In the genomic region with DNA sequence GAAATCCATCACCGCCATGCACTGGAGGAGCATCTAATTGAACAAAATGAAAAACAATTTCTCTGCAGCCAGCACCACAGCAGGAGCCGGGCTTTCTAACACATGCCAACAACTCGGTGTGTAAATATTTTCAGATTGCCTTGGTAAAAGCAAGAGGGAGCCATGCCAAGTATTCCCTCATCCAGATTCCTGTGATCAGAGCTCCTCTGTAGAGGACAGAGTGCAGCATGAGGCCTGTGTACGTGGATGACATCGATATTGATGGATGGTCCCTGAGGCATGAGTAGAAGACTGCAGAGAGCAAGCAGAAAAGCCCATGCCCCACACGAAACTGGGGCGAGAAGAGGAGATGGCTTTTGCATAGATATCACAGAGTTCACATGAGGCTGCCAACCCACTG, we compare ENCODE assay signal across 11 mouse cellular contexts.
DNase-seq lines count a peak whose midpoint lies in the region; ATAC-seq and TF ChIP-seq lines count a peak whose summit lies in the region.
"Had no signal": no experiment of that assay in that cellular context is flagged by ENCODE, and none has a peak within 500 bp of the region (broad histone marks: within the 10 kb centered on the region; RNA-seq: fewer than 3 reads in every experiment).

No protein-coding gene starts in this region.

- no peak overlapping the region for H3K27ac ChIP-seq in hindbrain, embryonic 14.5 days
- no peak overlapping the region for H3K27ac ChIP-seq in hindbrain, embryonic 10.5 days
- no peak overlapping the region for H3K27ac ChIP-seq in cerebellum, adult 2 months (ENCODE audit: insufficient read depth, low read length)
- H3K27ac ChIP-seq in layer of hippocampus, adult 2 months, result no peak overlapping the region
- H3K27ac ChIP-seq: embryonic facial prominence, embryonic 12.5 days; macrophage had no signal

- no peak for TF ChIP-seq POLR2A in cerebellum, adult 2 months (IDR thresholded peaks at IDR 0.05; ENCODE audit: borderline replicate concordance, insufficient read depth, low read length)

- WGBS in hindbrain, embryonic 14.5 days, result 57% methylated on average over 7 of the region's 7 CpGs
- 75% methylated on average over 7 of the region's 7 CpGs for WGBS in hindbrain, embryonic 10.5 days
- 6% methylated on average over 7 of the region's 7 CpGs for WGBS in cerebellum, adult 2 months

- H3K4me3 ChIP-seq in hindbrain, embryonic 14.5 days (replicated peaks; ENCODE audit: low read length), result no peak overlapping the region
- H3K4me3 ChIP-seq in hindbrain, embryonic 10.5 days, result no peak overlapping the region
- H3K4me3 ChIP-seq in cerebellum, adult 2 months (replicated peaks; ENCODE audit: insufficient read depth, low read depth, low read length), result no peak overlapping the region
- no peak overlapping the region for H3K4me3 ChIP-seq in layer of hippocampus, adult 2 months
- H3K4me3 ChIP-seq: embryonic facial prominence, embryonic 12.5 days had no signal

- no peak overlapping the region for H3K4me2 ChIP-seq in hindbrain, embryonic 14.5 days (replicated peaks)
- H3K4me2 ChIP-seq: embryonic facial prominence, embryonic 12.5 days had no signal

- peak; percentile 69 for ATAC-seq in hindbrain, embryonic 14.5 days (ENCODE audit: low FRiP score)

- DNase-seq in hindbrain, embryonic 14.5 days (ENCODE audit: low spot score), result peak; percentile 67
- DNase-seq in hindbrain, embryonic 10.5 days (ENCODE audit: low spot score), result no peak
- DNase-seq in NIH3T3 (ENCODE audit: low read depth), result peak; percentile 40
- DNase-seq in cerebellum, adult 2 months, result peak; percentile 12 to 44
- DNase-seq in layer of hippocampus, adult 2 months (ENCODE audit: low spot score in 2 of 2), result peak; percentile 25 to 32
- no peak for DNase-seq in thymus, postnatal 25 days
- no peak for DNase-seq in testis, postnatal 10 days (ENCODE audit: low spot score)
- no peak for DNase-seq in adrenal gland, adult (ENCODE audit: inconsistent age in 2 of 2, low spot score in 1 of 2)
- DNase-seq: kidney, postnatal 25 days had no signal

- no peaks in the 10 kb centered on the region for H3K36me3 ChIP-seq in hindbrain, embryonic 14.5 days (replicated peaks; ENCODE audit: control insufficient read depth, insufficient read depth)
- H3K36me3 ChIP-seq in hindbrain, embryonic 10.5 days, result no peaks in the 10 kb centered on the region
- H3K36me3 ChIP-seq: embryonic facial prominence, embryonic 12.5 days had no signal

- no peak for TF ChIP-seq CTCF in cerebellum, adult 2 months (IDR thresholded peaks at IDR 0.05; ENCODE audit: borderline replicate concordance, insufficient read depth, low read depth, low read length)
- TF ChIP-seq CTCF in layer of hippocampus, adult 2 months (conservative IDR thresholded peaks at IDR 0.05), result no peak

- H3K9me3 ChIP-seq in hindbrain, embryonic 14.5 days (ENCODE audit: control insufficient read depth, low read length), result no peaks in the 10 kb centered on the region
- no peaks in the 10 kb centered on the region for H3K9me3 ChIP-seq in hindbrain, embryonic 10.5 days
- H3K9me3 ChIP-seq: embryonic facial prominence, embryonic 12.5 days had no signal

- no peak overlapping the region for H3K9ac ChIP-seq in hindbrain, embryonic 14.5 days
- H3K9ac ChIP-seq: embryonic facial prominence, embryonic 12.5 days had no signal

- no peaks in the 10 kb centered on the region for H3K27me3 ChIP-seq in hindbrain, embryonic 14.5 days (ENCODE audit: control insufficient read depth, insufficient read depth, low read length)
- H3K27me3 ChIP-seq in hindbrain, embryonic 10.5 days (ENCODE audit: insufficient read depth, poor library complexity, severe bottlenecking), result no peaks in the 10 kb centered on the region
- H3K27me3 ChIP-seq in cerebellum, adult 2 months (ENCODE audit: control insufficient read depth, insufficient read depth, low read length), result no peaks in the 10 kb centered on the region
- H3K27me3 ChIP-seq: embryonic facial prominence, embryonic 12.5 days had no signal

- no peaks in the 10 kb centered on the region; the same call in 1 of the 2 replicates for H3K4me1 ChIP-seq in hindbrain, embryonic 14.5 days (replicated peaks; ENCODE audit: control insufficient read depth, insufficient read depth, low read length)
- H3K4me1 ChIP-seq in hindbrain, embryonic 10.5 days (replicated peaks), result no peaks in the 10 kb centered on the region
- no peaks in the 10 kb centered on the region; the same call in 1 of the 2 replicates for H3K4me1 ChIP-seq in cerebellum, adult 2 months (ENCODE audit: control insufficient read depth, insufficient read depth, low read length)
- H3K4me1 ChIP-seq: embryonic facial prominence, embryonic 12.5 days had no signal

Comparison
In these comparisons a context has a peak if more than half of its experiments do, and no peak if none do; other contexts are left out.
1. DNase-seq: peak in hindbrain, embryonic 14.5 days (single experiment), NIH3T3 (single experiment), cerebellum, adult 2 months (2 of 2) and layer of hippocampus, adult 2 months (2 of 2); none in hindbrain, embryonic 10.5 days (single experiment), thymus, postnatal 25 days (single experiment), testis, postnatal 10 days (single experiment) and adrenal gland, adult (0 of 2).